Mouse (Mus musculus) left cerebral cortex, postnatal 36 days (tissue): ENCODE results near the gene Ush1c. TPM values are rescaled to one million over a fixed set of nuclear protein-coding genes. Genes with fewer than 3 reads are reported as not detected.
A peak's percentile ranks its signal among the peaks of the same experiment; 100 is the strongest.

ENCODE experiments used
- DNase-seq, 2 experiments: peaks; one replicate each; pipeline ENCODE4 v3.0.0; 2021 to 2022; ENCODE audit warnings: low spot score in 2 of 2, mixed read lengths in 1 of 2
- intact Hi-C: fragments of 180-260 bp; cut with DNase I; formaldehyde crosslinking; loops from one replicate; pipeline ENCODE4 v1.15.1; 2025
- total RNA-seq, 2 experiments: library from RNA; stranded (reverse); gene quantifications; 2 replicates each; pipeline ENCODE4 v1.2.3; 2021

Gene Ush1c
- total RNA-seq: under 1 TPM; 0.11 to 0.35 TPM

DNA sequence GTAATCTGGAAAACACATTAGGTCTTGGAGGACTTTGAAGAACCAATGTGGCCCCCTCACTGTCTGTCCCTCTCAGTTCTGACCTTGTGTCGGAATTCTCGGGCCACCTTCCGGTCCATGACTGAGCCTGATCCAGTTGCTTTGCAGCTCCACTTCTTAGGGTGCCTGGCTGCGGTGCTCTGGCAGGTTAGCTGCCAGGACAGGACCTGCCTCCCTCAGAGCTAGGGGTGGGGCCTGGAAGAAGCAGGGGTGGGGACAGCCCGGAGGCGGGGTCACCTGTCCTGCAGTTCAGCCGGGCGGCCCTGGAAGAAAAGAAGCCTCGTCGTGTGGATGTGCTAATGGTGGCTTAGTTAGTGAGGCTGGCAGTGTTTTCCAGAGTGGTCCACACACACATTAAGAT lies at the start of gene Ush1c:
TSS of gene Ush1c (minus strand) at position 158 of the 400 bp plus-strand sequence.
- DNase-seq: no peak
- intact Hi-C loops: no loop called here

DNA sequence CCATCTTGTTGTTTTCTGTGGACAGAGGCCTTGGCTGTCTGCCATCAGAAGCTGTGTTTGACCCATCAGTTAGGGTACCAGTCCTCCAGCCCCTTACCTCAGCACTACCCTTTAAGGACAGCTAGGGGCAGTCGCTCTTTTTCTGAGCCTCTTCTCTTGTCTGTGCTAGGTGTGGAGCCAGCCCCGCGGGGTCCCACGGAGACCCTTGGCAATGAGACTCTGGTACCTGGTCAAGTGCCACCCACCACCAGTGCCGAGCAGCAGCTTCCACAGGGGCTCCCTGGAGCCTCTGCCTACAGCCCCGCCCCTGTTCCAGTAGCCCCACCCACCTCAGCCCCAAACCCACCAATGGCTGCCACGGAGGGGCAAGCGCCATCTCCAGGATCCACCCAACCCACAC lies 48.7 kb upstream of the Ush1c start:
- no peak for DNase-seq
- intact Hi-C loops: no loop called here

DNA sequence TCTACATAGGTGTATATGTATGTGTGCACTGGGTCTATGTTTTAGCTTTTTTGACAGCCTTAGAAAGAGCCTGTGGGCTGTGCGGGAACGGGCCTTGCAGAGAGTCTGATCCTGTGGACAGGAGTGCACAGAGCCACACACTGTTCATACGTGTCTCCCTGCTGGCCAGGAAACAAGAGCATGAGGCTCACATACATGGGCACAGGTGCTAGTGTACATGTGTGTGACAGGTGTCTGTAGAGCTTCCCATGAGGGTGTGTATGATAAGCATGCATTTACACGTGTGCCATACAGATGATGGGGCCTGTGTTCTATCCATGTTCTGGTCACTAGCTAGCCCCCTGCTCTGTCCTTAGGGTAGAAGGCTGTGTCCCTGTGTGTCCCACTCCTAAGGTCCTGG lies 48.1 kb upstream of the Ush1c start:
- DNase-seq: no peak
- intact Hi-C loops: no loop called here

DNA sequence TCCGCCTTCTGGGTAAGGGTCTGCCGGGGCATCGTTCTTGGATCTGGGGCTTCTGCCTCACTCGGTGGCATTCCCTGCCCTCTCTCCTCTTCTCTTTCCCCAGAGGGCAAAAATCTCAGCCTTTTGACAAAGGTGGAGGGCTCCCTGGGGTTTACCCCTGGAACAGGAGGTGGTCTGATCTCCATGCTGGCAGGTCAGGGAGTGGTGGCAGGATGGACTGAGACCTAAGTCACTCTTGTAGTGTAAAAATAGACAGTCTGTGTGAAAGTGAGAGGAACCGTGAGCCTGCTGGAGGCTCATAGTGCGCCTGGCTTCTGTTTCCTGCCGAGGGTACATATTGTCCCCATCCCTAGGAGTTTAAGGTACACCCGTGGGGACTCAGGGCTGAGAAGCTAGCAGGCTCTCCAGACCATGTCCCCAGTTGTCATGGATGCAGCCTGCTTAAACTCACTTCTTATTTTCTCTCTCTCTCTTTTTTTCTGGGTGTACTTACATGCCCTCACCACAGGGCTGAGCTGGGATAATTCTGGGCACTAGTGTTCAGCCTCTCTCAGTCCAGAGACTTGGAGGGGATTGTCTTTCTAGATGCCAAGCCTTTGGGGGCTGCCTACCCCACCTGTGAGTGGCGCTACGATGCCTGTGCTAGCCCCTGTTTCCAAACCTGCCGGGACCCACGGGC lies 47.0 kb upstream of the Ush1c start:
- intact Hi-C loops: no loop called here

DNA sequence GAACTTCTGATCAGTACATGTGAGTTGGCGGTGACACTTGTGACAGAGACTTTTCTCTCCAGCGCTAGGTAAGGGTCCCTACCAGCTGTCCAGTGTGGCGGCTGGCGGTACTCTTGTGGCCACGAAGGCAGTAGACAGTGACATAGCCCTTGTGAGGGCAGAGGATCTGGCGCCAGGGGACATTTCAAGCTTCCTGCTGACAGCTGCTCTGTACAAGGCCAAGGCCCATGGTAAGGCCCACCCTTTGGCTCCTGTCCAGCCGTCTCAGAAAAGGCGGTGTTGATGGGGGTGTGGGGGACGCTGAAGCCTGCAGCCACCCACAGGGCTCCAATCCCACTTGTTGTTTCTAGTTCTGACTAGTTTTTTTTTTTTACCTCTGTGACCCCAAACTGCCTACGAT lies 45.4 kb upstream of the Ush1c start:
- intact Hi-C loops: no loop called here
- no peak for DNase-seq

More for the DNA sequence above, 47.0 kb upstream of the Ush1c start:
- no peak for DNase-seq

DNA sequence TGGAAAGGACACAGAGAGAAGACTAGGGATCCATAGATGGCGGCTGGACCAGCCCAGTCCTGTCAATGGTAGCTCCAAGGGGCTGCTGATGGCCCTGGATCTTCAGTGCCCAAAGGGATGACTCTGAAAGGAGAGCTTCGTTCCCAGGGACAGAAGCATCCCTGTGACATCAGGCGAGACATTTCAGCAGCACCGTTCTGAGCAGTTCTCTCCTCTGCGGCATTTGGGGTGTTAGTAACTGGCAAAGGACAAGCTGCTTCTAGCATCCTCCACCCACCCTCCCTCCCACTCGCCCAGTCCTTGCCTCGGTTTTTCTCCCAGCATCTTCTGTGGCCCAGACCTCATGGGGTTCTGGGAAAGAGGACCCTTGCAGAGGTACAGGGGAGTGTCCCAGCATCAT lies 44.0 kb upstream of the Ush1c start:
- intact Hi-C loops: no loop called here
- no peak for DNase-seq

DNA sequence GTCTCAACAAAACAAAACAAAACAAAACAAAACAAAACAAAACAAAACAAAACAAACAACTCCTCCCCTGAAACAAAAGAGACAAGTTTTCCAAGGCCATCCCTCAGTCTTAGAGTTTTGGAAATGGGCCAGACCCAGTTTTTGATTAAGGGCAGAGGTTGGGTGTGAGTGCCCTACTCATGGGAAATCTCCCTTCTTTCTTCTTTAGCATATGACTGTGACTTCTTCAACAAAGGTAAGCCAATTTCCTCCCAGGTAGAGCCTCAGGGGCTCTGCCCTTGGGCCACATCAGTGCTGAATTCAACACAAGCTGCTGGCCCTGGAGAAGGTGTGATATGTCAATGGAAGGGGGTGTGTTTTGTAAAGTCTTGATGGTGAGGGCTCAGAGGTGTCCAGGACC lies 42.6 kb upstream of the Ush1c start:
- intact Hi-C loops: loop anchor here (2.0 kb wide), 2 partner anchors 98 to 326 kb away; no protein-coding TSS in a partner anchor
- no peak for DNase-seq

DNA sequence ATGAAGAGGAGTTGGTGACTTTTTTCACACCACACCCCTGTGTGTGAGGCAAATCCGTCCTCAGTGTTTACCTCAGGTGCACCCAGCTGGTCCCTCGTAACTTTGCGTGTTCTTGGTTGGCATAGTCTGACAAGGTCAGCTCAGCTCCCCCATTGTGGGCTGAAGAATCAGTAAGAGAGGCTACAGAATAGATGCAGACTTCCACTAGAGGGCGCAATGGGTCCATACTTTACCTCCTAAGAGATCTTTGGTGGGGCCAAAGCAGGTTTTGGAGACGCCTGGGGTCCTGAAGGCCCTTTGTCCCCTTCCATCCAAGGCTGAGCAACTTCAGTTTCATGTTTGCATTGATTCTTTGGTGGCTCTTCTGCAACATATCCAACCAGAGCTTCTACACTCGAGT lies 41.6 kb upstream of the Ush1c start:
- DNase-seq: peak; percentile 29 to 49
- intact Hi-C loops: loop anchor here (2.0 kb wide), 2 partner anchors 99 to 327 kb away; no protein-coding TSS in a partner anchor

DNA sequence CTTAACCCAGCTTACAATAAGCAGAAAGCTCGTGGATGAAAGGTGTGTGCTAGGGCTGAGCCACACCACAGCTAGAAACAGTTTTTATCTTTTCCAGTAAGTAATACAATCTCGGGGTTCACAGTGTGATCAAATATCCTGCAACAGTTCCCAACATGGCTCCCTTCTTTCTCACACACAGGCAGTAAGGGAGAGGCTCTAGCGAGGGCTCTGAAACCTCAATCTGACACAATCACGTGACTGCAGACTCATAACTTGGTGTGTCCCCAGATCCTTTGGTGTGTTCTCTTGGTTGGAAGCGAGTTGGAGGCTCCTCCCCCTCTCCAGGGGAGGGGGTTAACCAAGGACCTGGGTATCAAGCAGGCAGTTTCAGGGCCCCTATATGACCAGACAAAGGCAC lies 37.9 kb upstream of the Ush1c start:
- no peak for DNase-seq
- intact Hi-C loops: no loop called here

DNA sequence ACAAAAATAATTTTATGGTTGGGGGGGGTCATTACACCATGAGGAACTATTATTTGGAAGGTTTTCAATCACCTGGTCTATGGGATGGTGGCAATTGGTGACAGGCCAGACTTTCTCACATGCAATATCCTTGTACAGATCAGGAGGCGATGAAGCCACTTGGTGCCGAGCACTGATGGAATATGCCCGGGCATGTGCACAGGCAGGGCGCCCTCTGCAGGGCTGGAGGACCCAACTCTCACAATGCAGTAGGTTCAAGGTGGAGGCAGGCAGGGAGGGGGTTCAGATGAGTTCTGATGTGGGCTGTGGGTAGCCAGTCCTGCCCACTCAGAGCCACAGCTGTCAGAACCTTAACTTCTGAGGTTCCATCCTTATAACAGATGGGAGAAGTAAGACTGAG lies 13.5 kb upstream of the Ush1c start:
- no peak for DNase-seq
- intact Hi-C loops: no loop called here

DNA sequence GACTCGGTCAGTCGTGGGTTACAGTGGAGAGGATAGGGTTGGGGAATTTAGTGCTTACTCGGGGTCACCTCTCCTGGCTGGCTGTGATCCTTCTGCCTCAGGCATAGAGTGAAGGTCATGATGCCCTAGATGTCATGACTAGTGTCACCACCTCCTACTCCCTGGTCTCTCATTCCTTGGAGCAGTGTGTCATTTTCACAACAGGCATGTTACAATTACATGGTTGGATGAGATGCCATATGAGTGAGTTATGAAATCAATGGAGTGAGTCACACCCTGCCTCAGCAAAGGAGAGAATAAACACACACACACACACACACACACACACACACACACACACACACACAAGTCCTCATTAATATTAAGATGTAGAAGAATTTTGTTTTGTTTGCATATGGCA lies 9.3 kb upstream of the Ush1c start:
- no peak for DNase-seq
- intact Hi-C loops: no loop called here

DNA sequence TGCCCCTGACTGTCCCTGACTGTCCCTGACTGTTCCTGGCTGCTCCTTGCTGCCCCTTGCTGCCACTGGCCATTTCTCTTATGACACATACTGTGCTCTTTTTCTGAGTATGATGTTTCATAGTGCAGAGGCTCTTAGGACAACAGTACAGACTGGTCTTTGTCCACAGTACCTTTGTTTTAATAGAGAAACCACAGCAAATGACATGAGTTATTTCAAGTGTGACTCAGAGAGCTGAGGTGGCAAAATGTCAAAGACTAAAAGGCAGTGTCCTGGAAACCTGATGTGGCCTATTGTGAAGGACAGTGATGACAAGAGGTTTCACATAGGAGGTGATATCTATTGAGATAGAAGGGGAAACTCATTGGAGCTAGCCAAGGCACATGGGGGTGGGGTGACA lies 8.6 kb upstream of the Ush1c start:
- intact Hi-C loops: no loop called here

DNA sequence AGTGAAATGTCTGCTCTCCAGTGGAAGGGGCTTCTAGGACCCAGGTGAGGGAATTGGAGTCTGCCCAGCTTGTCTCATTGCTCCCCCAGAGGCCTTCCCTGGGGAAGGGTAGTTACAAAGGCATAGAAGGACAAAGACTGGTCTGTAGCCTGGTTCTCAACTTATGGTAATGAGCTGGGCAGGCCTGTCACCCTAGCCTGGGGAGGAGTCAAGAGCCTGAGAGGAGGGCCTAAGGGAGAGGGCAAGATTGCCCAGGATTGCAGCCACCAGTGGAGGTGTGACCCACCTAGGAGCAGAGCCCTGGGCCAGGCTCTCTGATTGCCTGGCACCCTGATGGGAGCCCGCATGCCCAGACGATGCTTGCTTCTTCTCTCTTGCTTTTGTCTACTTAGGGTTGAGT lies 2.4 kb upstream of the Ush1c start, which contains the start of gene Otog:
TSS of gene Otog (plus strand) at position 292 of the 400 bp plus-strand sequence.
- DNase-seq: no peak
- intact Hi-C loops: no loop called here

More for the DNA sequence above, 8.6 kb upstream of the Ush1c start:
- no peak for DNase-seq

DNA sequence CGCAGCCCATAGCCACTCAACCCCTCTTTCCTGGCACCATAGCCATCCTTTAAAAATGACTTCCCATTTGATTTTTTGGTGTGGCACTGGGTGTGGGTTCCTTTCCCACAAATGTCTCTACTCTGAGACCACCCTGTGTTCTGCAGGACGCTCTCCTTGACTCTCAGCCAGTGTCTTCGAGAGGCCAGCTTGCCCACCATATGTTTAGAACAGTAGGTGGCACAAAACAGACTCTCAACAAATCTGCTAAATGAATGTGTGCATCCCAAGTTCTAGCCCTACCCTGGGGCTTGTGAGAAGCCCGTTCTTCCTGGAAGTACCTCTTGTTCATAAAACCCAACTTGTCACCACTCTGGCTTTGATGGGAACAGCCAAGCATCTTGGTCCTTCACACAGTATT lies 1.8 kb upstream of the Ush1c start:
- intact Hi-C loops: no loop called here

DNA sequence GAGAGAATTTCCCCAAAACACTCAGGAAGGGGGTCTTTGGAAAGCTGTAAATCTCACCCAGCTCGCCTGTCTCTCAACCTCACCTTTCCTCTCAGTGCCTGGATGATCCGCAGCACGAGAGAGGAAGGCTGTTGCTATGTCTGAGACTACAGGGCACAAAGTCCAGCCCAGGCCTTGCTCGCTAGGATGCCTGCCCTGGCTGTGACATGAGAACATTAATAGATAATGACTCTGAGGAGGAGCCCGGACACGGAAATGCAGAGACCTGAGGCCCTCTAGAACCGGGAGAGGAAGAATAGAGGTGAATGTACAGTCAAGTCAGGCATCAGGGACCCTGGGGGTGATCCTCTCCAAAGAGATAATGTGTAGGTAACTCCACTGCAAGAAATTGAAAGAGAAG lies 1.1 kb downstream of the Ush1c start:
- no peak for DNase-seq
- intact Hi-C loops: no loop called here

More for the DNA sequence above, 1.8 kb upstream of the Ush1c start:
- DNase-seq: no peak

DNA sequence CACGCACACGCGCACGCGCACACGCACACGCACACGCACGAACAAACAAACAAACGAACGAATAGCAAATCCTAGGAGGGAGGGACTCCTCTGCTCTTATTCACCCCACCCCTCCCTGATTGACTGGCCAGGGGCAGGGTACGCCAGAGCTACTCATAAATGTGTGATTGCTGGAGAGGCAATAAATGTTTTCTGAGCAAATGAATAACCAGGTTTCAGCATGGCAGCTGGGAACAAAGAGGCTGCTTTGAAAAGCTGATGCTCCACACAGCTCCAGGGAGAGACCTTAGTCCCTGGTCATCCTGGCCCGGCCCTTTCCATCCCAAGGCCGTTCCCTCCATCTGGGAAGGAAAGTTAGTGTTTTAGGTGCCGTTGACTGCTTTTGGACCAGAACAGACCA lies 1.9 kb downstream of the Ush1c start:
- intact Hi-C loops: no loop called here

DNA sequence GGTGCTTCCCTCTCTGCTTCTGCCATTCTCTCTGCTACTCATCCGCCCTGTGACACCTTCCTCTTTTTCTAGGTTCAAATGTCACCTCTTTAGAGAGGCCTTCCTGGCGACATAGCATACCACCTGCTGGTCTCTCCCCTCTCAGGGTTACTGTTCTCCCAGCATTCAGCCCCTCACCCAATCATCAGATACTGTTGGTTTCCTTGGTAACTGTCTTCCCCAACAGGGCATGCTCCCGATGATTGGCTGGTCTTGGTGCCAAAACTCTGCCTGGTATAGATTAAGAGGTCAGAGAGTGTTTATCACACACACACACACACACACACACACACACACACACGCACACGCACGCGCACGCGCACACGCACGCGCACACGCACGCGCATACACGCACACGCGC lies 2.4 kb downstream of the Ush1c start:
- intact Hi-C loops: no loop called here
- DNase-seq: no peak

More for the DNA sequence above, 1.9 kb downstream of the Ush1c start:
- DNase-seq: no peak

DNA sequence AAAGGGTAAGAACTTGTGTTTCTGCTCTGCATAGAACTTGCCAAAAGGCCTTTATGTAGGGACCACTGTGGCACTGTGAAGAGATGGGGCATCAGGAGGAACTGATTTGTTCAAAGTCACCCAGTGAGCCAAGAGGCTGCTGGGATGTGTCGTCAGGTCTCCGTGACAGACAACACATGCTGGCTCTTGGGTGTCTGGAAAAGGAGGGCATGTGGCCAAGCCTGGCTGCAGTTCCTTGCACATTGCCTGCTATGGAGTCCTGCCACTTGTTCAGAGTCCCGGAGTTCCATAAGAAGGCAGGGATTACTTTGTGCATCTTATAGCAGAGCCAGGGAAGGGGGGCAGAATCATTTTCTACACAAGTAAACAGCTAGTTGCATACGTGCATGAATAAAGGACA lies 11.4 kb downstream of the Ush1c start:
- DNase-seq: peak in 1 of 2 experiments; percentile 22
- intact Hi-C loops: loop anchor here (2.0 kb wide), 1 partner anchor 132 kb away; no protein-coding TSS in a partner anchor

DNA sequence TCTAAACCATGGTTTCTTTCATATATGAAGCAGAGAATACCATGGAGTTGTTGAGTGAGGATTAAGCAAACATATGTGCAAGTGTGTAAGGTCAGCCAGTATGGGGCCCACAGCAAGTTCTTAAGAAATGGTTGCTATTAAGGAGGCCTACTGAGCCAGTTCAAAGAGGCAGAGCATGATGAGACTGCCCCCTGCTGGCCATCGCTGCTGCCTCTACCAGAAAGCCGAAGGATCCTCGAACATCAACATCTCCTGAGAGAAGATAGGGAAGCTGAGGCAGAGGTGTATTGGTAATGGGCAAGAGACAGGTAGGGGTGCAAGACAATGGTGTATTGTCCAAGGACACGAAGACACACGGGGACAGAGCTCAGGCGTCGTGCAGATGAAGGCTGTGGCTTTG lies 12.1 kb downstream of the Ush1c start:
- intact Hi-C loops: loop anchor here (2.0 kb wide), 1 partner anchor 131 kb away; no protein-coding TSS in a partner anchor
- DNase-seq: peak; percentile 40 to 54

DNA sequence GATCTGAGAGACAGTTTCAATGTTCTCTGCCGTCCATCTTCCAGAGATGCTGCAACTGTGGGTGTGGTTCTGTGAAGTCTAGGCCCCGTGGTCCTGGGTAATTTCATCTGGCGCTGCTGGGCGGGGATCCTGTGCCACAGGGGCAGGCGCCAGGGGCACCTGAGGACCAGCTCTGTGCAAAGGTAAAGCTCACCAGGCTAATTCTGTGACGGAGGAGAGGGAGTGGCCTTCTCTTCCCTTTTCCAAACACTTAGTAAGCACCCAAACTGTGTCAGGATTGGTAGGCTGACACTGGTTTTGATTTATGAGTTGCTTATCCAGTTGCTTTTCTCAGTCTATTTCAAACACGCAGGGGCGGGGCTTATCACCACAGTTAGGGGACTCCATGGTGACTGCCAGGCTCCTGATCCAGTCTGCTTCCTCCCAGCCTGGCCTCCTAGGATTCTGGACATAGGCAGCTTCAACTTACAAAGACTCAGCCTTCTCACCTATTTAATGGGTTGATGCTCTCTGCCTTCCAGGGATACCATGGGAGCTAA lies 17.6 kb downstream of the Ush1c start:
- DNase-seq: no peak
- intact Hi-C loops: no loop called here

DNA sequence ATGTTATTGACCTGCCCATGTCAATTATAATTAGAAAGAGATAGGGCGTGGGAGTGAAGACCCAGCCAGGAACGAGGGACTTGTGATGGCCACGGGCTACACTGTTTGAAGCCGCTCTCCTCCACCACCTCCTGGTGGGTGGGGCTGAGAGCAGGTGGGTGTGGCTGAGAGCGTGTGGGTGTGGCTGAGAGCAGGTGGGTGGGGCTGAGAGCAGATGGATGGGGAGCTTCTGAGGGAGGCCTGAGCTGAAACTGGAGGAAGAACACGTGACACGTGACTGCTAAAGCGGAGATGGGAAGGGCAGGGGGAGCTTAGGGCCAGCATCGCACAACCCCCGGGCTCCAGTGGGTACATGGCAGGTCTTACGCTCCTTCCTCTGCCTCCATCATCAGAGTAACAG lies 19.9 kb downstream of the Ush1c start:
- no peak for DNase-seq
- intact Hi-C loops: no loop called here
